Mouse (Mus musculus) spleen, adult 2 months (tissue): Measurements from ENCODE around the gene Btg4. TPM values are rescaled to one million over a fixed set of nuclear protein-coding genes. Genes with fewer than 3 reads are reported as not detected.

Experiments
- DNase-seq, 2 experiments: peaks; one replicate each; pipeline versions ENCODE4 v3.0.0 to v3.0.0-alpha.2; 2012 to 2021; ENCODE audit warnings: low spot score in 2 of 2, low read depth in 1 of 2
- H3K27ac ChIP-seq: fragments of 200-500 bp; 2 replicates; pipeline ENCODE4 v1.5.1; 2012; ENCODE audit warnings: low read length, inconsistent platforms; ENCODE audit not compliant: insufficient read depth
- H3K27me3 ChIP-seq: fragments of 200-500 bp; 2 replicates; pipeline ENCODE4 v1.6.1; 2012; ENCODE audit warnings: mild to moderate bottlenecking, moderate library complexity, low read length, inconsistent platforms; ENCODE audit not compliant: control insufficient read depth, insufficient read depth
- H3K36me3 ChIP-seq: fragments of 200-500 bp; 2 replicates; pipeline ENCODE4 v1.6.1; 2012; ENCODE audit warnings: mild to moderate bottlenecking, low read length, inconsistent platforms; ENCODE audit not compliant: control insufficient read depth, insufficient read depth
- H3K4me1 ChIP-seq: fragments of 200-500 bp; 2 replicates; pipeline ENCODE4 v1.6.1; 2011; ENCODE audit warnings: inconsistent platforms; ENCODE audit not compliant: control insufficient read depth, insufficient read depth, insufficient read length
- H3K4me3 ChIP-seq: fragments of 200-500 bp; 2 replicates; pipeline ENCODE4 v1.5.1; 2011; ENCODE audit warnings: mild to moderate bottlenecking, inconsistent platforms; ENCODE audit not compliant: insufficient read depth, insufficient read length; ENCODE audit errors: extremely low read depth
- CTCF ChIP-seq: fragments of 200-500 bp; IDR thresholded peaks from 2 replicates; pipeline ENCODE4 v1.5.1; 2011; ENCODE audit warnings: mild to moderate bottlenecking, inconsistent platforms; ENCODE audit not compliant: insufficient read depth, insufficient read length, insufficient replicate concordance; ENCODE audit errors: extremely low read depth
- POLR2A ChIP-seq: fragments of 200-500 bp; IDR thresholded peaks from 2 replicates; pipeline ENCODE4 v1.6.1; 2011; ENCODE audit warnings: low read depth, low read length, inconsistent platforms
- WGBS: fragments of 180-500 bp; shearing (Covaris S2); methylation state at CpG from one replicate; pipeline ENCODE4 v1.1.7; 2018; 5-methylcytosine and 5-hydroxymethylcytosine counted together
- polyA plus RNA-seq: library from polyadenylated mRNA; depleted of rRNA; stranded (reverse); fragments of >200 nt; gene quantifications from 2 replicates; pipeline ENCODE4 v1.2.3, GENCODE M21; 2012; rRNA removed

Btg4 gene
- not detected in 2 replicates for polyA plus RNA-seq

DNA sequence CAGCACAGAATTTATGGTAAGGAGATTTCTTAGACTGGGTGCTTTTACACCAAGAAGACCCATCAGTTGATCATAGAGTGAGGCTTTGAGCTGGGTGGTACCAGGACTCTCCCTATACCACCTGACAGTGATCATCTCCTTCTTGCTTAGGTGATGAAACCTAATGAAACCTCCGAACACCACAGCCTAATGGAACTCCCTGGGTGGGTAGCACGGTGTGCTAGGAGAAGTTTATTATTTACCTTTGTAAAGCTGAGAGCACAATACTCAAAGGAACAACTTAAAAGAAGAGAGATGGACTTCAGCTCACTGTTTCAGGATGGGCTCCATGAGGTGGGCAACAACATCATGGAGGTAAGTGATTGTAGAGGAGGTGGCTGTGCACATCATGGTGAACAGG is at the start of gene Btg4:
Gene Btg4 (plus strand): TSS at position 301 of the 400 bp plus-strand sequence.
- Histone ChIP-seq H3K4me3 (no peak within 1 kb of the TSS), H3K4me1 (no peaks in the 10 kb centered on the region), H3K36me3 (no peaks in the 10 kb centered on the region), H3K27me3 (no peaks in the 10 kb centered on the region), H3K27ac (no peak within 1 kb of the TSS)
- 92% methylated on average over 2 of the region's 2 CpGs for WGBS
- TF ChIP-seq POLR2A (no peak), CTCF (no peak)
- DNase-seq = no peak

DNA sequence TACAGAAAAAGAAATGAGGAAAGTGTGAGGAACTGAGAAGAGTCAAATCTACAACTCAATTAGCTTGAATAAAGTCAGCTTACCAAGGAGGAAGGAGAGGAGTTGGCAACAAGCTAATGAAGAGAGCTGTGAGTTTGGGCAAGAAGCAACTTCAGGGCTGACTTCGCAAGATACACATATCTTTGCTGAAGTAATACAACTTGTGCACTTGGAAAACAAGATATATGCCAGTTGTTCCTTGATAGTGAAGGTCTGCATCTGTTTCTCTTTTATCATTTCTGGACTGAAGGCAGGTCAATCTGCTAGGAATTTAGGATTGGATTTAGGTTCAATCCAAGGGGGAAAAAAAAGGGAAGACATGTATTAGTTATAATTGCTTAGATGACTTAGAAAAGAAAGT is 47.1 kb upstream of the Btg4 start:
- H3K36me3 ChIP-seq = no peaks in the 10 kb centered on the region
- H3K27me3 ChIP-seq = no peaks in the 10 kb centered on the region
- 80% methylated on average over 1 of the region's 1 CpGs for whole genome bisulfite sequencing
- no peaks in the 10 kb centered on the region; the same call in 1 of the 2 replicates for H3K4me1 ChIP-seq
- DNase-seq = no peak
- TF ChIP-seq CTCF (no peak), POLR2A (no peak)
- no peak overlapping the region for H3K27ac ChIP-seq
- no peak overlapping the region for H3K4me3 ChIP-seq

DNA sequence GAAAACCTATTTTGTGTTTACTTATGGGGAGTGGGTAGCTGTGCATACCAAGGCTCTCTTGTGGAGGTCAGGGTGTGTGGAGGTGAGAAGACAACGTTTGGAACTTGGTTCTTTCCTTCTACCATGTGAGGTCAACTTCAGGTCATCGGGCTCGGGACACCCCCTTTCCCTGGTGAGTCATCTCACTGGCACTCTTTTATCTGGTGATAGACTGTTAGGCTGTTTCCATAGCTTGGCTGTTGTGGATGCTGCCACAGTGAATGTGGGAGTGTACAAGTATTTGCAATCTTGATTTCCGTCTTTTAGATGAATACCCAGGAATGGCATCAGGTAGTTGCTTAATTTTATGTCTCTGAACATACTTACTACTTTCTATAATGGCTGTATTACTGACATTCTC is 45.0 kb upstream of the Btg4 start:
- Histone ChIP-seq H3K27ac (no peak overlapping the region), H3K4me3 (no peak overlapping the region), H3K4me1 (peaks cover 2% of the 10 kb centered on the region; the same call in 1 of the 2 replicates), H3K27me3 (no peaks in the 10 kb centered on the region), H3K36me3 (no peaks in the 10 kb centered on the region)
- WGBS = 46% methylated on average over 4 of the region's 4 CpGs
- DNase-seq = no peak
- TF ChIP-seq POLR2A = no peak
- no peak for TF ChIP-seq CTCF

DNA sequence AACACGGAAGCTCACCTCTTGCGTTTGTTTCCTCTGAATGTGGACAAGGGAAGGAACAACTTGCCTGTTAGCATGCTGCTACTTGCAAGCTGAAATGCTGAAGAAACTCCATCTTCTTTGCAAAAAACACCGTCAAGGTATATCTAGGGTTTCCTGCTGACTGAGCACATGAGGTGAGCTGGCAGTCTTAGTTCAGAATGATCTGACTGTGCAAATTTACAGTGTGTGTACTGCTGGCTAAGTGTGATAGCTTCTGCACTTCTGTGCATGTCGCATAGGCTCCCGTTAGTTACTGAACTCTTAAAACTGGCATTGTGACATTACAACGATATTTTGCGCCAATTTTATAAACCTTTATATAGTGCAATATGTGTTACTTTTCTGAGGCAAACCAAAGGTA is 41.0 kb upstream of the Btg4 start:
- H3K4me1 ChIP-seq = peaks cover 2% of the 10 kb centered on the region; the same call in 1 of the 2 replicates
- TF ChIP-seq CTCF (no peak), POLR2A (no peak)
- H3K4me3 ChIP-seq = no peak overlapping the region
- no peak for DNase-seq
- no peaks in the 10 kb centered on the region for H3K36me3 ChIP-seq
- 60% methylated on average over 7 of the region's 7 CpGs for WGBS
- no peaks in the 10 kb centered on the region for H3K27me3 ChIP-seq
- no peak overlapping the region for H3K27ac ChIP-seq

DNA sequence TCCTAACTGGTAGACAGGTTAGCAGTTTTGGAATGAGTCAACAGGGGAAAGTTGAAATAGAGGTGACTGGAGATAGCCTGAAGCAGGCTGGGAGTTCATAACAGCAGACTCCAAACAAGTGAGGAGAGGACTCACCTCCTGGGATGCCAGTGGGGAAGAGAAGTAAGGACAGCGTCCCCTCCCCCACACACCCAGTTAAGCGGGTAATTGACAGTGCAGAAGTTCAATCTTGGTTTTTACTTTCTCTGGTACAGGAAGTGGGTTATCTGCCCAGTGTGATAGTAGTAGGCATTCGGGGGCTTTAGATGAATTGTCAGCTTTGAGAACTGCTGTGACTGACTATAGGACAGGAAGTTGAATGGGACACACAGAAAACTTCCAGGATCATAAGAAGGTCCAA is 40.4 kb upstream of the Btg4 start:
- TF ChIP-seq POLR2A (no peak), CTCF (no peak)
- DNase-seq = no peak
- Histone ChIP-seq H3K27me3 (no peaks in the 10 kb centered on the region), H3K27ac (no peak overlapping the region), H3K4me3 (no peak overlapping the region), H3K4me1 (peaks cover 2% of the 10 kb centered on the region; the same call in 1 of the 2 replicates), H3K36me3 (no peaks in the 10 kb centered on the region)
- 10% methylated on average over 3 of the region's 3 CpGs for WGBS

DNA sequence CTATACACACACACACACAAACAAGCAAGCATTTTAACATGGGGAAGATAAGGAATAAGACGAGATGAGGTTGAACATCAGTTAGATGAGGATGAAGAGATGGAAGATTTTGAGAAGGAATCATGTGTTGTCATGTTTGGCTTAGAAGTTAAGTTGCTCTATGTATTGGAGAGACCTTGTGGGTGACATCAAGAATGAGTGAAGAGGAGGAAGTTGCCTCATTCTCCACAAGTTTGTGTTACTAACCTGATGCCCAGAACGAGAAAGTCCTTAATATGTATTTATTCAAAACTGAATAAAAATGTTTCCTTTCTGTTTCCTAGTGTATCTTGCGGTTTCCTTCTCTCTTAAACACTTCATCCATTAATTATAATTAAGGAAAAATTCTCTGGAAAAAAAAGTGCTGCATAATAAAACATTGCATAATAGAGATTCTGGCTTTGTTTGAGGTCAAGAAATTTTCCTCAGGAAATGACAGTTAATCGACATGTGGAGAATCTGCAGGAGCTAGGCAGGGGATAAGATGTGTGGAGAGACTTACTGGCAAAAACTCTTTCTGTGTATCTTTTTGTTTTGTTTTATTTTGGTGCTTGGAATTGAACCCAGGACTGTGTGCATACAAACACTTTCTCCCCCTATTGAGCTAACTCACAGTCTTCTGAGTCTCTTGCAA is 39.4 kb upstream of the Btg4 start:
- peaks cover 2% of the 10 kb centered on the region; the same call in 1 of the 2 replicates for H3K4me1 ChIP-seq
- WGBS = 58% methylated on average over 4 of the region's 4 CpGs
- no peak for DNase-seq

DNA sequence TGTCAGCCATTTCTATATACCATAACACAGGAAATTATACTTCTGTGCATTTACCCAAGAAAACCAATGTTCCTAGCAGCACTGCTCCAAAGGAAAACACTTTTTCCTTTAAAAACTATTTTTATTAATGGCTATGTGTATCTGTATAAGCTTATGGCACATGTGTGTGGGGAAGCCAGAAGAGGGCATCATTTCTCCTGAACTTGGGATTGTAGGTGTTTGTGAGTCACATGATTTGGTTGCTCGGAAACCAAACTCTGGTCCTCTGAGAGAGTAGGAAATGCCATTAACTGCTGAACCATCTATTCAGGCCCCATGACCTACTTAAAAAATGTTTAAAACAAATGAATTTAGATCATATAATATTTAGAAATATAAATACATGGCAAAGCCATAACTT is 33.7 kb upstream of the Btg4 start:
- 91% methylated on average over 1 of the region's 1 CpGs for WGBS
- no peak for DNase-seq
- H3K4me1 ChIP-seq = peaks cover 4% of the 10 kb centered on the region; the same call in 1 of the 2 replicates
- no peaks in the 10 kb centered on the region for H3K27me3 ChIP-seq
- H3K4me3 ChIP-seq = no peak overlapping the region
- H3K36me3 ChIP-seq = no peaks in the 10 kb centered on the region
- H3K27ac ChIP-seq = no peak overlapping the region
- TF ChIP-seq POLR2A (no peak), CTCF (no peak)

More for the DNA sequence above, 39.4 kb upstream of the Btg4 start:
- TF ChIP-seq POLR2A (no peak), CTCF (no peak)
- no peak overlapping the region for H3K27ac ChIP-seq
- H3K36me3 ChIP-seq = no peaks in the 10 kb centered on the region
- no peaks in the 10 kb centered on the region for H3K27me3 ChIP-seq
- no peak overlapping the region for H3K4me3 ChIP-seq
